Mouse (Mus musculus): ENCODE data around the gene Themis. TPM values are rescaled to one million over a fixed set of nuclear protein-coding genes. Genes with fewer than 3 reads are reported as not detected.

Gene Themis
- total RNA-seq, 2 experiments from 2014 or later = not detected

GRCm38 (mm10) chr10:28799469-28799868 lies 131.3 kb downstream of the Themis start:
- DNase-seq (ENCODE audit: low spot score in 2 of 2) = no peak

- no peak for DNase-seq (ENCODE audit: low spot score in 2 of 2)
Measured at GRCm38 (mm10) chr10:28805160-28805559, 137.0 kb downstream of the Themis start.

GRCm38 (mm10) chr10:28811928-28812570 lies 143.9 kb downstream of the Themis start:
- DNase-seq (ENCODE audit: low spot score in 2 of 2) = peak in 1 of 2 experiments; percentile 64

- no peak for DNase-seq (ENCODE audit: low spot score in 2 of 2)
Measured at GRCm38 (mm10) chr10:28812571-28812936, 144.4 kb downstream of the Themis start.

- no peak for DNase-seq (ENCODE audit: low spot score in 2 of 2)
Measured at GRCm38 (mm10) chr10:28816160-28816559, 148.0 kb downstream of the Themis start.

- DNase-seq (ENCODE audit: low spot score in 2 of 2) = no peak
Measured at GRCm38 (mm10) chr10:28822320-28822719, 154.2 kb downstream of the Themis start.

GRCm38 (mm10) chr10:28842605-28843004 lies 174.4 kb downstream of the Themis start:
- no peak for DNase-seq (ENCODE audit: low spot score in 2 of 2)

- peak; percentile 3 to 84 for DNase-seq (ENCODE audit: low spot score in 2 of 2)
Measured at GRCm38 (mm10) chr10:28843755-28844717, 175.9 kb downstream of the Themis start.

GRCm38 (mm10) chr10:28856154-28856553 lies 188.0 kb downstream of the Themis start:
- DNase-seq (ENCODE audit: low spot score in 2 of 2) = no peak

- DNase-seq (ENCODE audit: low spot score in 2 of 2) = no peak
Measured at GRCm38 (mm10) chr10:28870580-28871354, 202.6 kb downstream of the Themis start.

GRCm38 (mm10) chr10:28874605-28875004 lies 206.4 kb downstream of the Themis start:
- no peak for DNase-seq (ENCODE audit: low spot score in 2 of 2)

GRCm38 (mm10) chr10:28887643-28888042 lies 219.5 kb downstream of the Themis start:
- no peak for DNase-seq (ENCODE audit: low spot score in 2 of 2)

GRCm38 (mm10) chr10:28890886-28891285 lies 222.7 kb downstream of the Themis start:
- DNase-seq (ENCODE audit: low spot score in 2 of 2) = no peak

GRCm38 (mm10) chr10:28898351-28898750 lies 230.2 kb downstream of the Themis start:
- no peak for DNase-seq (ENCODE audit: low spot score in 2 of 2)

Data from layer of hippocampus, adult 18-20 months (tissue).